Mouse (Mus musculus) ES-E14 (cell line): Measurements from ENCODE around the gene Pde4dip. TPM values are rescaled to one million over a fixed set of nuclear protein-coding genes. Genes with fewer than 3 reads are reported as not detected.

Experiments
- DNase-seq: peaks from one replicate; pipeline ENCODE4 v3.0.0-alpha.2; 2013; ENCODE audit warnings: low read depth, low spot score
- H3K27ac ChIP-seq: 2 replicates; pipeline ENCODE4 v1.5.1; 2012; ENCODE audit warnings: low read depth, mild to moderate bottlenecking, low read length, moderate library complexity, mixed read lengths; ENCODE audit not compliant: poor library complexity, insufficient read depth, severe bottlenecking
- H3K36me3 ChIP-seq: 2 replicates; pipeline ENCODE4 v1.6.1; 2012; ENCODE audit warnings: mild to moderate bottlenecking, low read length, moderate library complexity, mixed read lengths; ENCODE audit not compliant: control insufficient read depth, poor library complexity, insufficient read depth, severe bottlenecking
- H3K4me1 ChIP-seq, 2 experiments: fragments of 150-350 bp in 1 of 2; sonication (generic) in 1 of 2; 2 replicates each; pipeline ENCODE4 v1.6.1; 2012; ENCODE audit warnings: low read length in 2 of 2, mild to moderate bottlenecking in 1 of 2, mixed read lengths in 1 of 2; ENCODE audit not compliant: control insufficient read depth in 2 of 2, insufficient read depth in 2 of 2, poor library complexity in 1 of 2
- H3K4me3 ChIP-seq, 2 experiments: fragments of 150-350 bp in 1 of 2; sonication (generic) in 1 of 2; 2 replicates each; pipeline ENCODE4 v1.5.1; 2012; ENCODE audit warnings: low read length in 2 of 2, low read depth in 1 of 2, mild to moderate bottlenecking in 1 of 2, mixed read lengths in 1 of 2; ENCODE audit not compliant: insufficient read depth in 1 of 2, poor library complexity in 1 of 2, severe bottlenecking in 1 of 2
- H3K9ac ChIP-seq: 2 replicates; pipeline ENCODE4 v1.6.1; 2012; ENCODE audit warnings: low read depth, mild to moderate bottlenecking, low read length, mixed read lengths; ENCODE audit not compliant: poor library complexity, insufficient read depth, severe bottlenecking
- H3K9me3 ChIP-seq: fragments of 150-350 bp; sonication (generic); 2 replicates; pipeline ENCODE4 v1.6.1; 2012; ENCODE audit warnings: low read depth, mild to moderate bottlenecking, low read length; ENCODE audit not compliant: control insufficient read depth, insufficient read depth
- CHD2 ChIP-seq: IDR thresholded peaks from 2 replicates; pipeline ENCODE4 v1.6.1; 2014; ENCODE audit warnings: mild to moderate bottlenecking, low read depth, low read length, inconsistent platforms
- HCFC1 ChIP-seq: IDR thresholded peaks from 2 replicates; pipeline ENCODE4 v1.6.1; 2012; ENCODE audit warnings: low read length, inconsistent platforms, borderline replicate concordance; ENCODE audit not compliant: insufficient read depth
- MAFK ChIP-seq: IDR thresholded peaks from 2 replicates; pipeline ENCODE4 v1.6.1; 2014; ENCODE audit warnings: mild to moderate bottlenecking, low read depth, low read length, inconsistent platforms; ENCODE audit not compliant: insufficient read depth
- ZC3H11A ChIP-seq: IDR thresholded peaks from 2 replicates; pipeline ENCODE4 v1.6.1; 2012; ENCODE audit warnings: low read depth, mild to moderate bottlenecking, inconsistent platforms, low read length, borderline replicate concordance
- ZNF384 ChIP-seq: IDR thresholded peaks from 2 replicates; pipeline ENCODE4 v1.6.1; 2012; ENCODE audit warnings: low read depth, low read length, inconsistent platforms
- in situ Hi-C, 2 experiments: fragments of 600-800 bp; cut with MboI; formaldehyde crosslinking; loops; one replicate each; pipeline ENCODE4 v1.15.1; 2025; ENCODE audit warnings: low sequenced_read_pairs in 2 of 2, inconsistent platforms in 1 of 2; ENCODE audit not compliant: unreplicated experiment in 2 of 2
- total RNA-seq: library from RNA; depleted of rRNA; stranded (reverse); fragments of 300-350 nt; gene quantifications from 2 replicates; pipeline ENCODE4 v1.2.3, GENCODE M21; 2012

Gene Pde4dip
- total RNA-seq, 1 experiment: 12.0 TPM

GRCm38 (mm10) chr3:97697291-97697690 is 191.2 kb downstream of the Pde4dip start:
- in situ Hi-C loops: no loop called here
- Histone ChIP-seq H3K4me3 (no peak overlapping the region), H3K9ac (no peak overlapping the region), H3K9me3 (no peaks in the 10 kb centered on the region), H3K27ac (no peak overlapping the region), H3K36me3 (no peaks in the 10 kb centered on the region), H3K4me1 (peaks cover 0 to 2% of the 10 kb centered on the region in 2 experiments; a peak in 2 of 4 replicates)
- DNase-seq: no peak
- TF ChIP-seq CHD2: no peak
- no peak for TF ChIP-seq HCFC1
- no peak for TF ChIP-seq ZC3H11A
- TF ChIP-seq ZNF384: no peak
- TF ChIP-seq MAFK: no peak

GRCm38 (mm10) chr3:97696866-97697265 is 191.6 kb downstream of the Pde4dip start:
- no peak overlapping the region for H3K4me3 ChIP-seq
- peaks cover 0 to 6% of the 10 kb centered on the region in 2 experiments; a peak in 2 of 4 replicates for H3K4me1 ChIP-seq
- no peaks in the 10 kb centered on the region for H3K9me3 ChIP-seq
- in situ Hi-C loops: no loop called here
- TF ChIP-seq HCFC1: no peak
- no peak for TF ChIP-seq MAFK
- TF ChIP-seq ZC3H11A: no peak
- TF ChIP-seq ZNF384: no peak
- no peak for TF ChIP-seq CHD2
- no peak overlapping the region for H3K27ac ChIP-seq
- no peak overlapping the region for H3K9ac ChIP-seq
- no peak for DNase-seq
- H3K36me3 ChIP-seq: no peaks in the 10 kb centered on the region

- DNase-seq: no peak
- H3K27ac ChIP-seq: no peak overlapping the region
- H3K9ac ChIP-seq: no peak overlapping the region
- H3K36me3 ChIP-seq: no peaks in the 10 kb centered on the region
- H3K9me3 ChIP-seq: no peaks in the 10 kb centered on the region
- H3K4me1 ChIP-seq: peaks cover 2 to 10% of the 10 kb centered on the region in 2 experiments; a peak in 2 of 4 replicates
- TF ChIP-seq ZNF384 (no peak), ZC3H11A (no peak), CHD2 (no peak), MAFK (no peak), HCFC1 (no peak)
- in situ Hi-C loops: no loop called here
- no peak overlapping the region for H3K4me3 ChIP-seq
These were observed 194.7 kb downstream of the Pde4dip start for GRCm38 (mm10) chr3:97693806-97694205.

- Histone ChIP-seq H3K9me3 (no peaks in the 10 kb centered on the region), H3K27ac (no peak overlapping the region), H3K9ac (no peak overlapping the region), H3K4me1 (peaks cover 2 to 10% of the 10 kb centered on the region in 2 experiments; a peak in 2 of 4 replicates), H3K4me3 (no peak overlapping the region), H3K36me3 (no peaks in the 10 kb centered on the region)
- no peak for DNase-seq
- TF ChIP-seq MAFK (no peak), HCFC1 (no peak)
- in situ Hi-C loops: no loop called here
These were observed 197.0 kb downstream of the Pde4dip start for GRCm38 (mm10) chr3:97691443-97692017.

GRCm38 (mm10) chr3:97690590-97690989 is 197.9 kb downstream of the Pde4dip start:
- no peak overlapping the region for H3K4me3 ChIP-seq
- no peak overlapping the region for H3K9ac ChIP-seq
- no peaks in the 10 kb centered on the region for H3K9me3 ChIP-seq
- no peak overlapping the region for H3K27ac ChIP-seq
- DNase-seq: no peak
- no peaks in the 10 kb centered on the region for H3K36me3 ChIP-seq
- peaks cover 2 to 10% of the 10 kb centered on the region in 2 experiments; a peak in 2 of 4 replicates for H3K4me1 ChIP-seq
- TF ChIP-seq ZC3H11A: no peak
- no peak for TF ChIP-seq CHD2
- TF ChIP-seq ZNF384: no peak
- no peak for TF ChIP-seq MAFK
- no peak for TF ChIP-seq HCFC1
- in situ Hi-C loops: no loop called here
